Mouse (Mus musculus) midbrain, embryonic 14.5 days (tissue): Measurements from ENCODE around the gene Myh15. TPM values are rescaled to one million over a fixed set of nuclear protein-coding genes. Genes with fewer than 3 reads are reported as not detected.

Experiments
- ATAC-seq: fragments of 200-750 bp; cut with Nextera tagmentation; 2 replicates; pipeline ENCODE4 v1.8.0; 2017; ENCODE audit warnings: moderate number of reproducible peaks, moderate library complexity; ENCODE audit not compliant: low FRiP score, low TSS enrichment
- DNase-seq: peaks from one replicate; pipeline ENCODE4 v3.0.0-alpha.2; 2015
- H3K27ac ChIP-seq: fragments of 300-500 bp; sonication (generic); replicated peaks from 2 replicates; pipeline ENCODE4 v1.5.1; 2014; ENCODE audit warnings: mild to moderate bottlenecking, low read depth, low read length, moderate library complexity
- H3K27me3 ChIP-seq: fragments of 300-500 bp; sonication (generic); 2 replicates; pipeline ENCODE4 v1.6.1; 2014; ENCODE audit warnings: low read length, control low read depth, mixed read lengths; ENCODE audit not compliant: control insufficient read depth, insufficient read depth
- H3K36me3 ChIP-seq: fragments of 300-500 bp; sonication (generic); 2 replicates; pipeline ENCODE4 v1.6.1; 2014; ENCODE audit warnings: low read length, control low read depth; ENCODE audit not compliant: control insufficient read depth, insufficient read depth
- H3K4me1 ChIP-seq: fragments of 300-500 bp; sonication (generic); 2 replicates; pipeline ENCODE4 v1.6.1; 2014; ENCODE audit warnings: mild to moderate bottlenecking, antibody characterized with exemption, low read length, control low read depth; ENCODE audit not compliant: control insufficient read depth, insufficient read depth
- H3K4me2 ChIP-seq: fragments of 300-500 bp; sonication (generic); 2 replicates; pipeline ENCODE4 v1.6.1; 2014; ENCODE audit warnings: mild to moderate bottlenecking, low read length, moderate library complexity
- H3K4me3 ChIP-seq: fragments of 300-500 bp; sonication (generic); replicated peaks from 2 replicates; pipeline ENCODE4 v1.5.1; 2014; ENCODE audit warnings: low read depth, low read length
- H3K9ac ChIP-seq: fragments of 300-500 bp; sonication (generic); replicated peaks from 2 replicates; pipeline ENCODE4 v1.6.1; 2014; ENCODE audit warnings: mild to moderate bottlenecking, low read length, moderate library complexity
- H3K9me3 ChIP-seq: fragments of 300-500 bp; sonication (generic); 2 replicates; pipeline ENCODE4 v1.6.1; 2016; ENCODE audit warnings: low read length, control low read depth, mixed read lengths; ENCODE audit not compliant: control insufficient read depth
- WGBS: fragments of 180-500 bp; shearing (Covaris S2); extraction: QIAGEN DNeasy Blood & Tissue Kit; methylation state at CpG from one replicate; pipeline ENCODE4 v1.1.7; 2014; 5-methylcytosine and 5-hydroxymethylcytosine counted together
- polyA plus RNA-seq: library from polyadenylated mRNA; unstranded; fragments of >200 nt; fragmentation: Nextera tagmentation; extraction: Ambion mirVana; gene quantifications from 2 replicates; pipeline ENCODE4 v1.2.1, GENCODE M21; 2014

Gene Myh15
- not detected in 2 replicates for polyA plus RNA-seq

GRCm38 (mm10) chr16:49057186-49057585 lies at the start of gene Myh15:
Gene Myh15 (plus strand): TSS chr16:49057486.
- 91% methylated on average over 1 of the region's 1 CpGs for WGBS
- no peak within 1 kb of the TSS for H3K4me2 ChIP-seq
- no peak for ATAC-seq
- H3K4me1 ChIP-seq, result no peaks in the 10 kb centered on the region
- no peak for DNase-seq
- H3K9ac ChIP-seq, result no peak within 1 kb of the TSS
- H3K4me3 ChIP-seq, result no peak within 1 kb of the TSS
- H3K27me3 ChIP-seq, result no peaks in the 10 kb centered on the region
- H3K27ac ChIP-seq, result no peak within 1 kb of the TSS
- no peaks in the 10 kb centered on the region for H3K36me3 ChIP-seq
- H3K9me3 ChIP-seq, result no peaks in the 10 kb centered on the region

- Histone ChIP-seq H3K9me3 (no peaks in the 10 kb centered on the region), H3K4me2 (no peak overlapping the region), H3K27me3 (no peaks in the 10 kb centered on the region), H3K36me3 (peaks cover 12% of the 10 kb centered on the region), H3K9ac (no peak overlapping the region), H3K4me1 (no peaks in the 10 kb centered on the region), H3K27ac (no peak overlapping the region), H3K4me3 (no peak overlapping the region)
- ATAC-seq (no peak), DNase-seq (peak; percentile 81)
- WGBS, result 81% methylated on average over 5 of the region's 5 CpGs
Measured at GRCm38 (mm10) chr16:49016620-49017332, 40.5 kb upstream of the Myh15 start.

- Histone ChIP-seq H3K36me3 (no peaks in the 10 kb centered on the region), H3K9me3 (no peaks in the 10 kb centered on the region), H3K9ac (no peak overlapping the region), H3K27me3 (no peaks in the 10 kb centered on the region), H3K4me3 (no peak overlapping the region), H3K4me1 (no peaks in the 10 kb centered on the region), H3K4me2 (no peak overlapping the region), H3K27ac (no peak overlapping the region)
- WGBS, result 76% methylated on average over 4 of the region's 4 CpGs
- peak; percentile 4 for DNase-seq
- ATAC-seq, result no peak
Measured at GRCm38 (mm10) chr16:49035852-49036251, 21.4 kb upstream of the Myh15 start.

GRCm38 (mm10) chr16:49037771-49038170 lies 19.5 kb upstream of the Myh15 start:
- H3K9me3 ChIP-seq, result no peaks in the 10 kb centered on the region
- H3K36me3 ChIP-seq, result no peaks in the 10 kb centered on the region
- H3K27me3 ChIP-seq, result no peaks in the 10 kb centered on the region
- WGBS, result 85% methylated on average over 4 of the region's 4 CpGs
- ATAC-seq (no peak), DNase-seq (no peak)
- no peak overlapping the region for H3K27ac ChIP-seq
- H3K4me1 ChIP-seq, result no peaks in the 10 kb centered on the region
- no peak overlapping the region for H3K9ac ChIP-seq
- no peak overlapping the region for H3K4me2 ChIP-seq
- H3K4me3 ChIP-seq, result no peak overlapping the region

GRCm38 (mm10) chr16:49040554-49041221 lies 16.6 kb upstream of the Myh15 start:
- Histone ChIP-seq H3K27ac (no peak overlapping the region), H3K9ac (no peak overlapping the region), H3K4me2 (no peak overlapping the region), H3K27me3 (no peaks in the 10 kb centered on the region), H3K36me3 (no peaks in the 10 kb centered on the region), H3K9me3 (no peaks in the 10 kb centered on the region), H3K4me3 (no peak overlapping the region), H3K4me1 (no peaks in the 10 kb centered on the region)
- no peak for ATAC-seq
- WGBS, result 85% methylated on average over 3 of the region's 3 CpGs
- DNase-seq, result no peak

- no peak for DNase-seq
Measured at GRCm38 (mm10) chr16:49049214-49049613, 8.1 kb upstream of the Myh15 start.

GRCm38 (mm10) chr16:49069256-49069963 lies 12.1 kb downstream of the Myh15 start:
- no peak overlapping the region for H3K27ac ChIP-seq
- H3K4me1 ChIP-seq, result no peaks in the 10 kb centered on the region
- peak; percentile 35; the same call in 1 of the 2 replicates for ATAC-seq
- no peaks in the 10 kb centered on the region for H3K27me3 ChIP-seq
- WGBS, result 63% methylated on average over 5 of the region's 5 CpGs
- no peak overlapping the region for H3K4me3 ChIP-seq
- DNase-seq, result no peak
- H3K4me2 ChIP-seq, result no peak overlapping the region
- no peak overlapping the region for H3K9ac ChIP-seq
- no peaks in the 10 kb centered on the region for H3K36me3 ChIP-seq
- no peaks in the 10 kb centered on the region for H3K9me3 ChIP-seq

More at GRCm38 (mm10) chr16:49049214-49049613, 8.1 kb upstream of the Myh15 start:
- Histone ChIP-seq H3K27me3 (no peaks in the 10 kb centered on the region), H3K9ac (no peak overlapping the region), H3K4me1 (no peaks in the 10 kb centered on the region), H3K4me2 (no peak overlapping the region), H3K36me3 (no peaks in the 10 kb centered on the region), H3K9me3 (no peaks in the 10 kb centered on the region), H3K27ac (no peak overlapping the region), H3K4me3 (no peak overlapping the region)
- no peak for ATAC-seq

GRCm38 (mm10) chr16:49071316-49071715 lies 14.0 kb downstream of the Myh15 start:
- DNase-seq, result no peak

More at GRCm38 (mm10) chr16:49071316-49071715, 14.0 kb downstream of the Myh15 start:
- Histone ChIP-seq H3K4me1 (no peaks in the 10 kb centered on the region), H3K9ac (no peak overlapping the region), H3K36me3 (no peaks in the 10 kb centered on the region), H3K27me3 (no peaks in the 10 kb centered on the region), H3K4me3 (no peak overlapping the region), H3K4me2 (no peak overlapping the region), H3K9me3 (no peaks in the 10 kb centered on the region), H3K27ac (no peak overlapping the region)
- ATAC-seq, result no peak
- WGBS, result 88% methylated on average over 3 of the region's 3 CpGs
